Mouse (Mus musculus): ENCODE measurements at regions not wholly inside any gene's neighbourhood (a gene's known extent, or its start where the extent isn't known, plus 50 kb on each side); places are given as distances from the start of the nearest gene placed in this dataset.

- no peak for TF ChIP-seq MAFK (IDR thresholded peaks at IDR 0.05; ENCODE audit: insufficient read depth, low read depth, low read length)
- no peak for TF ChIP-seq CHD2 (IDR thresholded peaks at IDR 0.05; ENCODE audit: low read depth, low read length)
Observed at GRCm38 (mm10) chr12:59589354-59589753, 369.8 kb upstream of the Fbxo33 start.

All from ES-E14 (cell line).